Mouse (Mus musculus) monocyte, adult 5-6 weeks (primary cell): ENCODE measurements around the gene Hist1h2bn. TPM values are rescaled to one million over a fixed set of nuclear protein-coding genes. Genes with fewer than 3 reads are reported as not detected.
"Not testable (repeated sequence)": the region's sequence is repeated elsewhere in the genome, so short reads cannot be mapped to it uniquely, and the experiment has no call there.

ENCODE experiments used
- ATAC-seq: fragments of 153-309, 156-312 bp; replicated peaks from 2 replicates; pipeline ENCODE4 v1.8.0; 2017; ENCODE audit warnings: mild to moderate bottlenecking; ENCODE audit not compliant: low TSS enrichment, insufficient number of reproducible peaks, severe bottlenecking, poor library complexity, low FRiP score
- total RNA-seq: library from RNA; stranded (forward); fragments of 200-1000, 200-491, 200-594 nt; gene quantifications from 3 replicates; pipeline ENCODE4 v1.2.3, GENCODE M21; 2017

Hist1h2bn gene
- total RNA-seq, 1 experiment from 2014 or later = 81.8 TPM

DNA sequence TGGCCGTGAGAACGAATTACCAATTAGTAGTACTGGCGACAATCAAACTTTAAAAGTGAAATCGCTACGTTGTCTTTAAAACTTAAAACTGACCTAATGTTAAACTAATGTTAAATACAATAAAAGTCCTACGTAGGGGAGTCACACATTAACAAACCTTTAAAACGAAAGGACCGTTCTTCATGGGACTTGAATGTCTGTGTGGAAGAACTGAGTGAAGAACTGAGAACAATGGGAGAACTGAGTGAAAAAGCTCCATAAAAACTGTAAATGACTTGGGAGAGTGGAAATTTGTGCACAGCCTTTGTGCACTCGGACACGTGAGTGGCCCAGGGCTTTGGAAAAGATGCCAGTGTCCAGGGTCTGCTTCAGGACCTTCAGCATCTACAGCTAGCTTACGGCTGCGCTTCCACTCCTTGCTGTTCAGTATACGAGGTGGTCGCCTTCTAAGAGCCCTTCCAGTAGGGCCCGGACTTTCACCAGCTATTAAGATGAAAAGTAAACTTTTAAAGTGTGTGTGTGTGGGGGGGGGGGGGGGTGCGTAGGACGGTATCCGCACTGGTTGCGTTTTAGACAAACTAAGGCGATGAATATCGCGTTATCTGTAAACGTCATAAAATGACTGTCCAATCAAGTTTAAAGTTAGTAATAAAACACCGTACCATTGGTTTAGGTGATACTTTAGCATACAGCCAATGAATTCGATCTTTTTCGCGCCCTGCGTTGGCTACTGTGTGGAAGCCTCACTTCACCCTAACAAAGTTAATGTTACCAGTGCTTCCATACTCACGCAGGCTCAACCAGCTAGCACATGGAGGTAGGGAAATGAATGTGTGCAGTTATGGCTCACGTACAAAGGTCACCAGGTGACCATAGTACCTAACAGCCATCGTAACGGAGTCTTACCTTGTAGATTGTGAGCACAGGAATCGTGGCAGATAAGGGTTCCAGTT, 25.2 kb downstream of the Hist1h2bn start:
- ATAC-seq = peak; percentile 93

DNA sequence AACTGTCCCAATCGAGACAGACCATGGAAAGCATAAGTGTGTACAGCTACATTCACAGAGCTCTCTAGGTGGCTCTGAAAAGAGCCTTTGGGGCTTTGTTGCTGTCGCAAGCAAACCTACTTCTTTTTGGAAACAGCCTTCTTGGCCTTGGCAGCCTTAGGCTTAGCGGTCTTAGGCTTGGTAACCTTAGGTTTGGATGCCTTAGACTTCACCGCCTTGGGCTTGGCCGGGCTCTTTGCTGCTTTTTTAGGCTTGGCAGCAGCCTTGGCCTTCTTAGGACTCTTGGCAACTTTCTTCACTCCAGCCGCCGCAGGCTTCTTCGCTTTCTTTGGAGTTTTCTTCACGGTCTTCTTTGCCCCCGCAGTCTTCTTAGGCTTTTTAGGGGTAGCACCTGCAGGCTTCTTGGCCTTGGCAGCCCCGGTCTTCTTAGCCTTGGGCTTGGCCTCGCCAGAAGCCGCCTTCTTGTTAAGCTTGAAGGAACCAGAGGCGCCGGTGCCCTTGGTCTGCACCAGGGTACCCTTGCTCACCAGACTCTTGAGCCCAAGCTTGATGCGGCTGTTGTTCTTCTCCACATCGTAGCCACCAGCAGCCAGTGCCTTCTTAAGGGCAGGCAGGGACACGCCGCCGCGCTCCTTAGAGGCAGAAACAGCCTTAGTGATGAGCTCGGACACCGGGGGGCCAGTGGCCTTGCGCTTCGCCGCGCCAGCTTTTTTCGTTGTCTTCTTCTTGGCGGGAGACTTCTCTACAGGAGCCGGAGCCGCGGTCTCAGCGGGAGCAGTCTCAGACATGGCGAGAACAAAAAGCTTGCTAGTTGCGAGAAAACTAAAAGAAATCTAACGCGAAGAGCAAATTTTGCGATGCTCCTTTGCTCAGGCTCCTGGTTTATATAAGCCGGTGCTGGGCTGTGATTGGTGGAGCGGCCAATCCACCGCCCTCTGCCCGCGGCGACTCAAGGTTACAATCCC, 26.1 kb downstream of the Hist1h2bn start, which contains the start of gene Hist1h1b:
TSS of gene Hist1h1b (minus strand) at position 859 of the 965 bp plus-strand sequence.
- ATAC-seq = no peak

DNA sequence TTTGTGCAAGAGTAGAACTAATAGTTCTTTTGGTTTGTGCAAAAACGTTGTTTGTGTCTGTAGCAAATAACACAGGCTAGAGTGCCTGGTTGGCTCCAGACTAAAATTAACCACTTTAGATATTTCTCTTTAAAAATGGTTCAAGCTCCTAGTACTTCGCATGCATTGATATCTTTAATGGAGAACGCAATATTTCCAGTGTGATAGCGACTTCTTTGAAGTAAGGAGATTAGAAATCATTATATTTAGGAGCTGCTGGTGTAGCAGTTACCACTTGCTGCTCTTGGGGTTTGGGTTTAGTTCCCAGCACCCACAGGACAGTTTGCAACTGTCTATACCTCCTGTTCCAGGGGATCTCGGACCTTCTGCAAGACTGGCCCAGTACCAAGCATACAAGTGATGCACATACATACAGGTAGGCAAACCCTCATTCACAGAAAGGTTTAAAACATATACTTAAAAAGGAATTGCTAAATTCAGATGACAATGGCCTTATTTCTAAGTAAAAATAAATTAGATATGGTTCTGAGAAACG, 27.2 kb downstream of the Hist1h2bn start:
- ATAC-seq = no peak

DNA sequence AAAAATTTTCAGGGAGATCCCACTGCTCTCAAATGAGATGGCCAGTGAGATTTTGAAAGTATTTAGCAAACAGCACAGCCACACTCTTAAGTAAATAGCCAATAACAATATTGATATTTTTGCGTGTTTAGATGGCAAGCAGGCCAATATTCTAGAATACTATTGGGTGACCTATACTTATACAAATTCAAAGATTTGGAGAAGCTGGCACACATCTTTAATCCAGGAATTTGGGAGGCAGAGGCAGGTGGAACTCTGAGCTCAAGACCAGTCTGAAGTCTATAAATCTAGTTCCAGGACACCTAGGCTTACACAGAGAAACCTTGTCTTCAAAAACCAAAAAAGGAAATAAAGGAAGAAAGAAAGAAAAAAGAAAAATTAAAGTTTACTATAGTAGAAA, 27.7 kb downstream of the Hist1h2bn start:
- no peak for ATAC-seq

DNA sequence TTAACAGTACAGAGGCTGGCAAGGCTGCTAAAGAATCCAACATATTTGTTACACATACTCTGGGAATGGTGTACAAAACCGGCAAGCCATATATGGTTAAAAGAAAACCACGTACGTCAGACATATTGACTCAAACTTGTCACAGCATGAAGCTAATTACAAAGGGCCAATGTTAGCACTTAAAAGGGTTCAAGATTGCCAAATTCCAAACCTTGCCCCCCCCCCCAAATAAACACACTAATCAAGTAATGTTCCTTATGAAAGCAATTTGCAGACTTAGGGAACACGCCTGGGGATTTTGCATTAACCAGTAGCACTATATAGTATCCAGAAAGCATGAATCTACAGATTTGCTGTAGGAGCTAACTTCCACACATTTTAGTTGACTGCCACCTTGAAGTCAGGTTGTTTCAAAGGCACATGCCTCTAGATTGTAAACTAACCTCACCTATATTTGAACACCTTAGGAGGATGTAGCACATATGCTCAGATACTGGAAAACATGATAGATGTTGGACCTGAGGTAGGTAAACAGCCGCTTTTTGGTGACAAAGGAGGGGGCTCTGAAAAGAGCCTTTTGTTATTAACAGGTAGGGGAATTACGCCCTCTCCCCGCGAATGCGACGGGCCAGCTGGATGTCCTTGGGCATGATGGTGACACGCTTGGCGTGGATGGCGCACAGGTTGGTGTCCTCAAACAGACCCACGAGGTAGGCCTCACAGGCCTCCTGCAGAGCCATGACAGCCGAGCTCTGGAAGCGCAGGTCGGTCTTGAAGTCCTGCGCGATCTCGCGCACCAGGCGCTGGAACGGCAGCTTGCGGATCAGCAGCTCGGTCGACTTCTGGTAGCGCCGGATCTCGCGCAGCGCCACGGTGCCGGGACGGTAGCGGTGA, 28.7 kb downstream of the Hist1h2bn start:
- not testable (repeated sequence) for ATAC-seq

DNA sequence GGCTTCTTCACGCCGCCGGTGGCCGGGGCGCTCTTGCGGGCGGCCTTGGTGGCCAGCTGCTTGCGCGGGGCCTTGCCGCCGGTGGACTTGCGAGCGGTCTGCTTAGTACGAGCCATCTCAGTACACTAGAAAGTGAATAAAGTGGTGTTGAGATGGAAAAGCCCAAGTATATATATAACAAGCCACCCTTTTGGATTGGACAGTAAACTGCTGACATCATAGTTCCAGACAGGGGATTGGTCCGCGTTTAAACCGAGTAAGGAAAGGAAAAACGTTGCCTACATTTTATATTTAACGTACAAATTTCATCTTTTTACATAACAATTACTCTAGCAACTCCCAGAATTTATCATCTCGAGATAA, 29.3 kb downstream of the Hist1h2bn start, which contains the start of gene Hist1h3i:
TSS of gene Hist1h3i (minus strand) at position 116 of the 363 bp plus-strand sequence.
- peak; percentile 67; the same call in 1 of the 2 replicates for ATAC-seq

DNA sequence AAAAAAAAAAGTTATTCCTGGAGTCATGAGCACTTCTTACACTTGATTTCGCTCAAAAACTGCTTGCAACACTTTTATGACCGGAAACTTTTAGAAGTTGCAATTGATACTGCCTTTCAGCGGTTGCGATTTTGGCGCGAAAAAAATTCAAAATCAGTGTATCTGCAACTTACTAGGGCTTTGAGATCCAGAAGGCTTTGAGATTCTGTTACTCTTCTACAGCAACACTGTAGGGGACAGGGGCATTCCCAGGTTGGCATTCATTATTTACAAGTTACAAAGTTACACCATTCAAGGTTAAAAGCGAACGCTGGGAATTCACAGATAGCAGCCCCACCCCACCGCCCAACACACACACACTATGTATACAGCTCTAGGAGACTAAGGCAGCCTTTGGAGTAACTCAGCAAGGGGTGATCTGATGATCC, 29.8 kb downstream of the Hist1h2bn start:
- ATAC-seq = no peak

DNA sequence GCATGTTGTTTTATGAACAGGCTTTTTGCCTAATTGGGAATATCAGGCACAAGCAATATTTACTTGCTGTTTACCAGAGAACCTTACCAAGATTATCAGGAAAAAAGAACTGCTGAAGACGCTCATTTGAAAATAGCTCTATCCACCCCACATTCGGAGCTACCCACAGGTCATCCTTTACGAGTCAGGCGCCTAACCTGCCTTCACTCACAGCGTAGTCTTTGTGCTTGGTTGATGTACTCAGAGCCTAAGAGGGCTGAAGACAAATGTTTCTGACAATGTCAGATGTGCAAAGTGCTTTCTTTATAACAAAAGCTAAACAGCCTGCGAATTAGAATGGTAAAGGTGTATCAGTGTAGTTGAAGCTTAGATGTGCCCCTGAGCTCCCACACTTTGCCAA, 30.4 kb downstream of the Hist1h2bn start:
- no peak for ATAC-seq

DNA sequence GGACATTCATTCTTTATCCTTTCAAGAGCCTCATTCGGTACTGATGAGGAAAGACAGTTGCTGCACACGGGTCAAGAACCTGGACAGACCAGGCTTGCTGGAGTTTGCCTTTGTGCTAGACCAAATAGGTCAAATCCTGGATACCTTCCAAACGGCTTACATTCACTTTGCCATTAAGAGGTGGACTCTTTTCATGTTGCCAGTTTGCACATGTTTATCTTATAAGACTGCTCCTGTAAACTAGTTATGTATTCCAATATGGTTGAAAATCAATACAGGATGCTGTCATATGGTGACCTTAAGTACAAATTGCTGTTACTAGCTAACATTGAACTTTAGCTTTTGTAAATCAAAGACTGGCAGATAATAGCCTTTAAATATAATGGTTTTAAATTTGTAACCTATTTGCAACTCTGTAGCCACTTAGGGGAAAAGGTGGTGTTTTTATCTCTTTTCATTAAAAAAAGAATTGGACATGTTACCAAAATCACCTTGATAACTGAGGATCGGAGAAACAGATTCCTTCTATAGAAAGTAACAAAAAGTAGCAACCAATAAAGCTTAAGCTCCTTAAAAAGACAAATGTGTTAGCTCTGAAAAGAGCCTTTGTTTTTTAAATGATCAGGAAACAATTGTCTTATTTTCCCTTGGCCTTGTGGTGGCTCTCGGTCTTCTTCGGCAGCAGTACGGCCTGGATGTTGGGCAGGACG, 32.4 kb downstream of the Hist1h2bn start:
- no peak for ATAC-seq

DNA sequence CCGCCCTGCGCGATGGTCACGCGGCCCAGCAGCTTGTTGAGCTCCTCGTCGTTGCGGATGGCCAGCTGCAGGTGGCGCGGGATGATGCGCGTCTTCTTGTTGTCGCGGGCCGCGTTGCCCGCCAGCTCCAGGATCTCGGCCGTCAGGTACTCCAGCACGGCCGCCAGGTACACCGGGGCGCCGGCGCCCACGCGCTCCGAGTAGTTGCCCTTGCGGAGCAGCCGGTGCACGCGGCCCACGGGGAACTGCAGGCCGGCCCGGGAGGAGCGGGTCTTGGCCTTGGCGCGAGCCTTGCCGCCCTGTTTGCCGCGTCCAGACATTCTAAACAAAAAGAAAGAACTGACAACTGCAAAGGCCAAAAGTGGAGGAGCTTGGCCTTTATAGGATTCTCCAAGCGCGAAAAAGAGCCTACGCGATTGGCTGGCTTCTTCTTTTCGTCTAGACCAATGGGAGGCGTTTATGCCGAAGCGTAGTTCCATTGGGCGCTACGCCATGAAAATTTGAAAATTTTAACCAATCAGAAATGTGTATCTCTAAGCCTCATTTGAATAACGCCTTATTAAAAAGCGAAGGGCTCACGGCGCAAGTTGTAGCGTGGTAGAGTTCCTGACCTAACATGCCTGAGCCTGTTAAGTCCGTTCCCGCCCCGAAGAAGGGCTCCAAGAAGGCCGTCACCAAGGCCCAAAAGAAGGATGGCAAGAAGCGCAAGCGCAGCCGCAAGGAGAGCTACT, 33.1 kb downstream of the Hist1h2bn start, which contains the start of the genes Hist1h2an and Hist1h2bp:
TSS of gene Hist1h2an (minus strand) at position 320 of the 731 bp plus-strand sequence.
TSS of gene Hist1h2bp (plus strand) at position 563 of the 731 bp plus-strand sequence.
- ATAC-seq = peak; percentile 96

DNA sequence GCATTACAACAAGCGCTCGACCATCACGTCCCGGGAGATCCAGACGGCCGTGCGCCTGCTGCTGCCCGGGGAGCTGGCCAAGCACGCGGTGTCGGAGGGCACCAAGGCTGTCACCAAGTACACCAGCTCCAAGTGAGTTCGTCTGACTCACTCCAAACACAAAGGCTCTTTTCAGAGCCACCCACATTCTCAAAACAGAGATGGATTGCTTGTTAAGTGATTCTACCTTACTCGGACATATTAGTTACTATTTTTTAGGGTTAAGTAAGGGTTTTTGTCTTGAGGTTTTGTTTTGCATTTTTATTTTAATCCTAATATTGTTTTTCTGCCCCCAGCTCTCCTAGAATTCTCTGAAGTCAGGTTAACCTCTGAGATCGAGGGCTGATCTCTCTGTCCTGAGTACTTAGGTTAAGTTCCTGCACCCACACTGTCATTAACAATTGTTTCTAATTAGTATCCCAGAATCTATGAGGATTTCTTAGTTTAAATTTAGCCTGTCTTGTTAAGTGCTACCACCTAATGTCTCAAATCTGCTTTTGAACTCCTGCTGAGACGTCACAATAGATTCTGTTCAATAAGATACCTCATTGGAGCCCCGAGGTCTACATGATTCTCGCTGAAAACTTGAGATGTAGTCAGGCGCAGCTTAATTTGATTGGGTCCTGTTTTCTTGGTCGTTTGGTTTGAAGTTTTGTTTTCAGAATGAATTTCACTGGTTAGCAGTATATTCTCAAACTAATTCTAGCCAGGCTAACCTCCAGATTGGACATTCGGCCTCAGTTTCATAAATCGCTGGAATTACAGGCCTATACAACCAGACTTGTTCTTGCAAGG, 34.1 kb downstream of the Hist1h2bn start:
- ATAC-seq = no peak

DNA sequence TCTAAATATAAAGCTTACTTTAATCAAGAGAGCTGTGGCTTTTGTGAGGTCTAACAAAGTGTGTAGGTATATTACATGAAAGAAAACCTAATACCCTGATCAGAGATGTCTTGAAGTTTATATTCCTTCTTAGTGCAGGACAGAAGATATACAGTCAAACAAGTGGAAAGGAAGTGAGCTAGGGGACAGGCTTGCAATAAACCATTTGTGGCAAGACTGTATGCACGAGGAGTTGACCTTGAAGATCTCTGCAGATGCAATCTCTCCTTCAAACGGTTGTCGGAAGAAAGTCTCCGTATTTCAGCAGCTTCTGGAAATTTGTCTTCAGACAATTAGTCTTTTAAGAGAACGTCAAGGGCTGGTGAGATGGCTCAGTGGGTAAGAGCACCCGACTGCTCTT, 36.0 kb downstream of the Hist1h2bn start:
- ATAC-seq = no peak

DNA sequence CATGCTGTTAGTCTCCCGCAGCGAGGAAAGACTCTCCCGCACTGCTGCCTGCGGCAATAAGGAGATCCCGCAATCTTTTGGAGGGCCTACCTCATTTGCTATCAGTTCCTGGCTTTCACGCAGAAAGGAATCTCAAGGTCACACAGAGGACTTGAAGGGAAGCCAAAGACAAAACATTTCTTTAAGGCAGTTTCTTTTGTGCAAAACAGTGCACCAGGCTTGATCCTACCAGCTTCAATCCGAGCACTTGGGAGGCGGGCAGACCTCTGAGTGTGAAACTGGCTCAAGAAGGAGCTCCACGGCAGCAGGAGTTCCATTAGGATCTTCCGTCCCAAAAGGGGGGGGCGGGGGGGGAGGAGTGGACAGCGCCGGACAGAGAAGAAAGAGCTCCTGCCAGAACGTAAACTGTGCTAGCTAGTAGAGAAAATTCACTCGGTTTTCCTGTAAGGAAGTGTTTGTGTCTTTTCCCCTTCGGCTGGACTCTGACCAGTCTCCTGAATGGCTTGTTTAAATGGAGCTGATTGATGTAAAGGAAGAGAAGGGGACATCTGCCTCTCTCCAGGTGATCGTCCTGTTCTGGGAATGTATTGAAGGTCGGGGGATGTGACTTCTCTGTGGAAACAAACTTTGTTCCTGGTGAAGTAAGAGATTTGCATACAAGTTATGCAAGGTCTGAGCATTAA, 36.8 kb downstream of the Hist1h2bn start:
- no peak for ATAC-seq

DNA sequence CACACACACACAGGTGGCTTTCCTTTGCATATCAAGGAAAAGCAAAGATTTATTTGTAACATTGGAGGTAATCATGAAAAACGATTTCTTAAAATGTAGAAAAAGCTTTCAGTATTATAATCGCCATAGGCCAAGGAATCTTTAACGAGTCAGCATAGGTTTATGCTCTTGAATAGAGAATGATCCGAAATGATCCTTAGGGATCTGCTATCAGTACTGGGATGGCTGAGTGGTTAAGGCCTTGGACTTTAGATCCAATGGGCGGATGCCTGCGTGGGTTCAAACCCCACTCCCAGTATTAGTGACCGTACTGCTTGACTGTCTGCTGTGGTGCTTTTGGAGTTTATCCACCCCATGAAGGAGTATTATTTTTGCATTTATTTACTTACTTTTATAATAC, 41.7 kb downstream of the Hist1h2bn start:
- no peak for ATAC-seq

DNA sequence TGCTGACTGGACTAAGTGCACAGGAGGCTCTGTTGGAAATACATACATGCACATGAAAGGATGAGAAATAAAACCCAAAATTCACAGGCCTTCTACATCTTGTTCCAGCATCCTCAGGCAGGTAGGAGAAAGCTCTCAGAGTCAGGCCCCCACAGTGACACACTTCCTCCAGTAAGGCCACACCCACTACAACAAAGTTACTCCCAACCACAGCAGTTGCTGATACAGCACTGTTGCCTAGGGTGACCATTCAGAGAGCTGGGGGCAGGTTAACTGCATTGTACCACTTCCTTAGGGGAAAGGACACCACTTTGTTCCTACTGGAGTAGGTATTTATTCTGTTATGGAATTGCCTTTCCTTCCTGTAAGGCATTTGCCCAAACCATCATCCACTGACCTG, 43.2 kb downstream of the Hist1h2bn start:
- peak; percentile 36; the same call in 1 of the 2 replicates for ATAC-seq
